Mouse (Mus musculus): ENCODE results near the gene Rasip1. TPM values are rescaled to one million over a fixed set of nuclear protein-coding genes. Genes with fewer than 3 reads are reported as not detected.

The Rasip1 gene
- polyA plus RNA-seq, 1 experiment from 2014 or later, result 43.3 TPM

GRCm38 (mm10) chr7:45641391-45642040 lies 14.2 kb downstream of the Rasip1 start:
- 25% methylated on average over 15 of the region's 17 CpGs for WGBS
- Histone ChIP-seq H3K4me3 (ENCODE audit: low read depth, low read length) (no peak overlapping the region), H3K9me3 (ENCODE audit: low read length) (no peaks in the 10 kb centered on the region), H3K27me3 (replicated peaks; ENCODE audit: insufficient read depth, low read length) (no peaks in the 10 kb centered on the region), H3K4me2 (replicated peaks; ENCODE audit: low read depth, low read length) (peak overlapping the region; percentile 61), H3K36me3 (ENCODE audit: insufficient read depth, low read length) (no peaks in the 10 kb centered on the region), H3K27ac (ENCODE audit: low read length) (peak overlapping the region; percentile 51), H3K4me1 (ENCODE audit: insufficient read depth, low read depth, low read length) (peaks cover 33% of the 10 kb centered on the region), H3K9ac (replicated peaks; ENCODE audit: low read depth) (no peak overlapping the region)
- DNase-seq (ENCODE audit: low spot score) (peak; percentile 72), ATAC-seq (peak; percentile 16)
- no peak for TF ChIP-seq CTCF (IDR thresholded peaks at IDR 0.05)
- TF ChIP-seq EP300 (IDR thresholded peaks at IDR 0.05), result no peak

GRCm38 (mm10) chr7:45642083-45642482 lies 14.8 kb downstream of the Rasip1 start:
- peaks cover 33% of the 10 kb centered on the region for H3K4me1 ChIP-seq (ENCODE audit: insufficient read depth, low read depth, low read length)
- H3K4me3 ChIP-seq (ENCODE audit: low read depth, low read length), result no peak overlapping the region
- no peak for ATAC-seq

GRCm38 (mm10) chr7:45642503-45643255 lies 15.4 kb downstream of the Rasip1 start:
- WGBS, result 29% methylated on average over 16 of the region's 16 CpGs
- peak overlapping the region; percentile 61 for H3K4me2 ChIP-seq (replicated peaks; ENCODE audit: low read depth, low read length)
- no peaks in the 10 kb centered on the region for H3K9me3 ChIP-seq (ENCODE audit: low read length)
- TF ChIP-seq EP300 (IDR thresholded peaks at IDR 0.05) (no peak), CTCF (IDR thresholded peaks at IDR 0.05) (no peak)
- peaks cover 33% of the 10 kb centered on the region for H3K4me1 ChIP-seq (ENCODE audit: insufficient read depth, low read depth, low read length)
- no peaks in the 10 kb centered on the region for H3K36me3 ChIP-seq (ENCODE audit: insufficient read depth, low read length)
- no peaks in the 10 kb centered on the region for H3K27me3 ChIP-seq (replicated peaks; ENCODE audit: insufficient read depth, low read length)
- H3K9ac ChIP-seq (replicated peaks; ENCODE audit: low read depth), result 0 out of 2 replicates have a peak overlapping the region, but pooled peaks have one; percentile 32
- ATAC-seq (no peak), DNase-seq (ENCODE audit: low spot score) (no peak)
- peak overlapping the region; percentile 28; the same call in 1 of the 2 replicates for H3K4me3 ChIP-seq (ENCODE audit: low read depth, low read length)
- peak overlapping the region; percentile 80 for H3K27ac ChIP-seq (ENCODE audit: low read length)

More at GRCm38 (mm10) chr7:45642083-45642482, 14.8 kb downstream of the Rasip1 start:
- Histone ChIP-seq H3K9me3 (ENCODE audit: low read length) (no peaks in the 10 kb centered on the region), H3K27me3 (replicated peaks; ENCODE audit: insufficient read depth, low read length) (no peaks in the 10 kb centered on the region), H3K4me2 (replicated peaks; ENCODE audit: low read depth, low read length) (peak overlapping the region; percentile 61), H3K36me3 (ENCODE audit: insufficient read depth, low read length) (no peaks in the 10 kb centered on the region), H3K9ac (replicated peaks; ENCODE audit: low read depth) (no peak overlapping the region), H3K27ac (ENCODE audit: low read length) (peak overlapping the region; percentile 51)
- WGBS, result 58% methylated on average over 5 of the region's 5 CpGs
- no peak for TF ChIP-seq EP300 (IDR thresholded peaks at IDR 0.05)
- no peak for TF ChIP-seq CTCF (IDR thresholded peaks at IDR 0.05)
- no peak for DNase-seq (ENCODE audit: low spot score)

- no peaks in the 10 kb centered on the region for H3K27me3 ChIP-seq (replicated peaks; ENCODE audit: insufficient read depth, low read length)
- peak; percentile 99 for DNase-seq (ENCODE audit: low spot score)
- H3K27ac ChIP-seq (ENCODE audit: low read length), result peak overlapping the region; percentile 80
- no peaks in the 10 kb centered on the region for H3K36me3 ChIP-seq (ENCODE audit: insufficient read depth, low read length)
- peaks cover 28% of the 10 kb centered on the region for H3K4me1 ChIP-seq (ENCODE audit: insufficient read depth, low read depth, low read length)
- WGBS, result 9% methylated on average over 28 of the region's 28 CpGs
- H3K9me3 ChIP-seq (ENCODE audit: low read length), result no peaks in the 10 kb centered on the region
- TF ChIP-seq CTCF (IDR thresholded peaks at IDR 0.05) (no peak), EP300 (IDR thresholded peaks at IDR 0.05) (peak; percentile 46; the same call in 1 of the 2 replicates)
- ATAC-seq, result peak; percentile 91
- H3K9ac ChIP-seq (replicated peaks; ENCODE audit: low read depth), result 0 out of 2 replicates have a peak overlapping the region, but pooled peaks have one; percentile 32
- peak overlapping the region; percentile 28 for H3K4me3 ChIP-seq (ENCODE audit: low read depth, low read length)
- peak overlapping the region; percentile 61 for H3K4me2 ChIP-seq (replicated peaks; ENCODE audit: low read depth, low read length)
Measured at GRCm38 (mm10) chr7:45643441-45644178, 16.3 kb downstream of the Rasip1 start.

- Histone ChIP-seq H3K4me1 (ENCODE audit: insufficient read depth, low read depth, low read length) (peaks cover 28% of the 10 kb centered on the region), H3K9me3 (ENCODE audit: low read length) (no peaks in the 10 kb centered on the region), H3K36me3 (ENCODE audit: insufficient read depth, low read length) (no peaks in the 10 kb centered on the region), H3K9ac (replicated peaks; ENCODE audit: low read depth) (no peak overlapping the region), H3K4me2 (replicated peaks; ENCODE audit: low read depth, low read length) (peak overlapping the region; percentile 56), H3K27ac (ENCODE audit: low read length) (peak overlapping the region; percentile 35; the same call in 1 of the 2 replicates), H3K27me3 (replicated peaks; ENCODE audit: insufficient read depth, low read length) (no peaks in the 10 kb centered on the region), H3K4me3 (ENCODE audit: low read depth, low read length) (peak overlapping the region; percentile 25)
- DNase-seq (ENCODE audit: low spot score) (peak; percentile 70), ATAC-seq (peak; percentile 4)
- WGBS, result 26% methylated on average over 18 of the region's 18 CpGs
- TF ChIP-seq CTCF (IDR thresholded peaks at IDR 0.05), result no peak
- no peak for TF ChIP-seq EP300 (IDR thresholded peaks at IDR 0.05)
Measured at GRCm38 (mm10) chr7:45644183-45644582, 16.9 kb downstream of the Rasip1 start.
